Mouse (Mus musculus) frontal cortex, adult (tissue): Measurements from ENCODE around the gene Mtch1.
"Not testable (repeated sequence)": the region's sequence is repeated elsewhere in the genome, so short reads cannot be mapped to it uniquely, and the experiment has no call there.

ENCODE experiments used
- ATAC-seq: cut with Nextera tagmentation; 2 replicates; pipeline ENCODE4 v1.9.2; 2017; ENCODE audit warnings: mild to moderate bottlenecking, moderate library complexity, mixed read lengths; ENCODE audit not compliant: low TSS enrichment

The Mtch1 gene

GRCm38 (mm10) chr17:29361982-29362691, 14.4 kb upstream of the Mtch1 start:
- ATAC-seq = no peak

- ATAC-seq = no peak
Observed at GRCm38 (mm10) chr17:29360761-29361221, 13.1 kb upstream of the Mtch1 start, which contains the start of gene Fgd2. Gene Fgd2 (plus strand): TSS chr17:29360914.

GRCm38 (mm10) chr17:29358928-29359327, 11.2 kb upstream of the Mtch1 start:
- ATAC-seq = no peak

- no peak for ATAC-seq
Observed at GRCm38 (mm10) chr17:29356882-29357281, 9.1 kb upstream of the Mtch1 start.

GRCm38 (mm10) chr17:29356479-29356856, 8.7 kb upstream of the Mtch1 start:
- peak; percentile 50 for ATAC-seq

- peak; percentile 25; the same call in 1 of the 2 replicates for ATAC-seq
Observed at GRCm38 (mm10) chr17:29355841-29356478, 8.2 kb upstream of the Mtch1 start.

- peak; percentile 60 for ATAC-seq
Observed at GRCm38 (mm10) chr17:29355461-29355840, 7.7 kb upstream of the Mtch1 start.

GRCm38 (mm10) chr17:29351056-29351455, 3.3 kb upstream of the Mtch1 start:
- ATAC-seq = not testable (repeated sequence)

- no peak for ATAC-seq
Observed at GRCm38 (mm10) chr17:29348996-29349395, 1.3 kb upstream of the Mtch1 start.

GRCm38 (mm10) chr17:29347126-29347644, 549 bp downstream of the Mtch1 start:
- ATAC-seq = 0 out of 2 replicates have a peak, but pooled peaks have one; percentile 17

GRCm38 (mm10) chr17:29346496-29347125, 1.1 kb downstream of the Mtch1 start:
- ATAC-seq = peak; percentile 18

GRCm38 (mm10) chr17:29345272-29345671, 2.5 kb downstream of the Mtch1 start:
- ATAC-seq = no peak

GRCm38 (mm10) chr17:29343241-29343640, 4.5 kb downstream of the Mtch1 start:
- no peak for ATAC-seq

- ATAC-seq = peak; percentile 8; the same call in 1 of the 2 replicates
Observed at GRCm38 (mm10) chr17:29342010-29342910, 5.5 kb downstream of the Mtch1 start.

- ATAC-seq = peak; percentile 32; the same call in 1 of the 2 replicates
Observed at GRCm38 (mm10) chr17:29341591-29342003, 6.1 kb downstream of the Mtch1 start.

GRCm38 (mm10) chr17:29340406-29341261, 7.1 kb downstream of the Mtch1 start:
- no peak for ATAC-seq

GRCm38 (mm10) chr17:29339170-29339768, 8.5 kb downstream of the Mtch1 start:
- ATAC-seq = no peak

- peak; percentile 13; the same call in 1 of the 2 replicates for ATAC-seq
Observed at GRCm38 (mm10) chr17:29337979-29338823, 9.5 kb downstream of the Mtch1 start.
